Mouse (Mus musculus): ENCODE measurements around the gene Emc10. TPM values are rescaled to one million over a fixed set of nuclear protein-coding genes. Genes with fewer than 3 reads are reported as not detected.

Emc10 gene
- polyA plus RNA-seq, 1 experiment from 2014 or later, result 77.2 TPM

GRCm38 (mm10) chr7:44468644-44469285 is 27.6 kb downstream of the Emc10 start:
- Histone ChIP-seq H3K4me1 (ENCODE audit: control insufficient read depth, insufficient read depth, low read length) (peaks cover 25% of the 10 kb centered on the region), H3K4me3 (ENCODE audit: low read length) (peak overlapping the region; percentile 82), H3K27me3 (replicated peaks; ENCODE audit: control insufficient read depth, insufficient read depth, low read length) (peaks cover 5% of the 10 kb centered on the region), H3K9ac (ENCODE audit: low read depth, low read length) (peak overlapping the region; percentile 86), H3K27ac (ENCODE audit: low read length) (no peak overlapping the region), H3K9me3 (ENCODE audit: control insufficient read depth, low read length) (no peaks in the 10 kb centered on the region), H3K4me2 (ENCODE audit: low read depth, low read length) (peak overlapping the region; percentile 85), H3K36me3 (ENCODE audit: control insufficient read depth, insufficient read depth, low read length) (0 out of 2 replicates have a peak, but pooled peaks cover 4% of the 10 kb centered on the region)
- 55% methylated on average over 15 of the region's 15 CpGs for whole genome bisulfite sequencing
- no peak for ATAC-seq

DNA sequence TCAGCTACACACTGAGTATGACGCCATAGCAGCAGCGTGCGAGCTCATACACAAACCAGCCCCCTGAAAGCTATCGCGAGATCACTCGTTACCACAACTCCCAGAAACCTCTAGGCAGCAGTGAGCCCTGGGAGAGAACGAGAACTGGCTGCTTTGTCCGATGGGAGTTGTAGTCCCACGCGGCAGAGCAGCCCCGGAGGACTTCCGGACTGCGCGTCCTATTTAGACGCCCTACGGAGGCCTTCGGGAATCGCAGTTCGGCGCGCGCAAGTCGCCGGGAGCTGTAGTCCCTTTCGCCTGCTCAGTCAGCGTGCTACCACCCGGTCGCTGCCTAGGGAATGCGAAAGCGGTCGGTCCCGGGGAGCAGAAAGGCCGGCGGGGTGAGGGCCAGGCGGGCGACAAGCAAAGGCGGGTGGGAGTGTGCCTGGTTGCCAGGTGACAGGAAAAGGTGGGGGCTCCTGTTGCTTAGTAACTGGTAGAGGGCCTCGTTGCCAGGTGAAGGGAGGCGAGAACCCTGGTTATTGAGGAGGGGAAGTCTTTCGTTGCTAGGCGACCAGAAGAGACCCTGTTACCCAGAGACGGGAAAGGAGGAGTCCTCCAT is 28.4 kb downstream of the Emc10 start, which contains the start of gene Josd2:
Josd2 (plus strand) TSS at position 170 of the 601 bp plus-strand sequence.
- 0 out of 2 replicates have a peak, but pooled peaks cover 4% of the 10 kb centered on the region for H3K36me3 ChIP-seq (ENCODE audit: control insufficient read depth, insufficient read depth, low read length)
- peaks cover 13% of the 10 kb centered on the region for H3K27me3 ChIP-seq (replicated peaks; ENCODE audit: control insufficient read depth, insufficient read depth, low read length)
- peak within 1 kb of the TSS; percentile 86 for H3K9ac ChIP-seq (ENCODE audit: low read depth, low read length)
- H3K4me1 ChIP-seq (ENCODE audit: control insufficient read depth, insufficient read depth, low read length), result peaks cover 19% of the 10 kb centered on the region
- H3K4me3 ChIP-seq (ENCODE audit: low read length), result peak within 1 kb of the TSS; percentile 82
- ATAC-seq, result peak; percentile 97
- WGBS, result under 1% methylated on average over 42 of the region's 42 CpGs
- H3K27ac ChIP-seq (ENCODE audit: low read length), result no peak within 1 kb of the TSS
- H3K9me3 ChIP-seq (ENCODE audit: control insufficient read depth, low read length), result no peaks in the 10 kb centered on the region
- H3K4me2 ChIP-seq (ENCODE audit: low read depth, low read length), result peak within 1 kb of the TSS; percentile 85

DNA sequence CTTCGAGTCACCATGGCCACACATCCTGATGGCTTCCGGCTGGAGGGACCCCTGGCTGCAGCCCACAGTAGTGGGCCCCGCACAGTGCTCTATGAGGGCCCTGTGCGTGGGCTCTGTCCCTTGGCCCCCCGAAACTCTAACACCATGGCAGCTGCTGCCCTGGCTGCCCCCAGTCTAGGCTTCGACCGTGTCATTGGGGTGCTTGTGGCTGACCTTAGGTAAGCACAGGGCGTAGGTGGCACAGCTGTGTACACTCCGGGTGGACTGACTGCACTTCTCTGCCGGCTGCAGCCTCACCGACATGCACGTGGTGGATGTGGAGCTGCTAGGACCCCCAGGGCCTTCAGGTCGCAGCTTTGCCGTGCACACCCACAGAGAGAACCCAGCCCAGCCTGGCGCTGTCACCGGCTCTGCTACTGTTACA is 29.4 kb downstream of the Emc10 start:
- no peak for ATAC-seq
- no peak overlapping the region for H3K9ac ChIP-seq (ENCODE audit: low read depth, low read length)
- H3K4me1 ChIP-seq (ENCODE audit: control insufficient read depth, insufficient read depth, low read length), result peaks cover 20% of the 10 kb centered on the region
- no peak overlapping the region for H3K4me2 ChIP-seq (ENCODE audit: low read depth, low read length)
- H3K36me3 ChIP-seq (ENCODE audit: control insufficient read depth, insufficient read depth, low read length), result 0 out of 2 replicates have a peak, but pooled peaks cover 4% of the 10 kb centered on the region
- H3K4me3 ChIP-seq (ENCODE audit: low read length), result no peak overlapping the region
- no peak overlapping the region for H3K27ac ChIP-seq (ENCODE audit: low read length)
- 87% methylated on average over 16 of the region's 16 CpGs for WGBS
- H3K27me3 ChIP-seq (replicated peaks; ENCODE audit: control insufficient read depth, insufficient read depth, low read length), result peaks cover 23% of the 10 kb centered on the region
- H3K9me3 ChIP-seq (ENCODE audit: control insufficient read depth, low read length), result no peaks in the 10 kb centered on the region

DNA sequence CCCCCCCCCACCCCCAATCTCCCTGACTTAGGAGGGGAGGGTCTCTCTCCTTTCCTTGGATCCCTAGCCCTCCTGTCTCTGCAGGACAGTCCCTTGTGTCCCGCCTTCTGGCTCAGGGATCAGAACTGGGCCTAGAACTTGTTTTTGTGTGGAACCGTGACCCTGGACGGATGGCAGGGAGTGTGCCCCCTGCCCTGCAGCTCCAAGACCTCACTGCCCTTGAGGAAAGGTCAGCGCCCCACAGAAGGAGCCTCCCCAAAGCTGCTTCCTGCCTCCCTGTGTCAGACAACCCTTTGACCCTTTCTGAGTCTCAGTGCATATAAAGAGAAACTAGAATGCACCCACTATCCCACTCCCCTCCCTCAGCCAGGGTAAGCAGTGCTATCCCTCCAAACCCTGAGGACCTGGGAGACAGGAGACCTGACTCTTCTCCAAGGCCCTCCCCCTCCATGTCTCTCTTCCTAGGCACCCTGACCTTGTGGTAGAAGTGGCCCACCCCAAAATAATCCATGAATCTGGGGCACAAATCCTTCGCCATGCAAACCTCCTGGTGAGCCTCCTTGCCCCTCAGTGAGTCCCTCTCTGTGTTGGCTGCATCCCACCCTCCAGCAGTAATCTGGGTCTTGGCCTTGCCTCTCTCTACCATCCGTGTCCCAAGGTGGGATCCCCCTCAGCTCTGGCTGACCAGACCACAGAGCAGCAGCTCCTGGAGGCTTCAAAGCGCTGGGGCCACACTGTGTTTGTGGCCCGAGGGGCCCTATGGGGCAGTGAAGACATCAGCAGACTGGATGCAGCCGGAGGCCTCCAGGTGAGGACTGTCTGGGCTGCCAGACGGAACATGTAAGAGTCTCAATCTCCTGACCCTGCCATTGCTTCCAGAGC is 30.1 kb downstream of the Emc10 start:
- 0 out of 2 replicates have a peak overlapping the region, but pooled peaks have one; percentile 10 for H3K9ac ChIP-seq (ENCODE audit: low read depth, low read length)
- peaks cover 20% of the 10 kb centered on the region for H3K4me1 ChIP-seq (ENCODE audit: control insufficient read depth, insufficient read depth, low read length)
- ATAC-seq, result no peak
- peaks cover 30% of the 10 kb centered on the region for H3K27me3 ChIP-seq (replicated peaks; ENCODE audit: control insufficient read depth, insufficient read depth, low read length)
- H3K4me3 ChIP-seq (ENCODE audit: low read length), result no peak overlapping the region
- 84% methylated on average over 10 of the region's 10 CpGs for WGBS
- 0 out of 2 replicates have a peak, but pooled peaks cover 4% of the 10 kb centered on the region for H3K36me3 ChIP-seq (ENCODE audit: control insufficient read depth, insufficient read depth, low read length)
- no peak overlapping the region for H3K27ac ChIP-seq (ENCODE audit: low read length)
- no peak overlapping the region for H3K4me2 ChIP-seq (ENCODE audit: low read depth, low read length)
- H3K9me3 ChIP-seq (ENCODE audit: control insufficient read depth, low read length), result no peaks in the 10 kb centered on the region

- Histone ChIP-seq H3K4me1 (ENCODE audit: control insufficient read depth, insufficient read depth, low read length) (peaks cover 20% of the 10 kb centered on the region), H3K36me3 (ENCODE audit: control insufficient read depth, insufficient read depth, low read length) (no peaks in the 10 kb centered on the region), H3K9me3 (ENCODE audit: control insufficient read depth, low read length) (no peaks in the 10 kb centered on the region), H3K27ac (ENCODE audit: low read length) (no peak within 1 kb of the TSS), H3K9ac (ENCODE audit: low read depth, low read length) (0 out of 2 replicates have a peak within 1 kb of the TSS, but pooled peaks have one; percentile 10), H3K4me3 (ENCODE audit: low read length) (no peak within 1 kb of the TSS), H3K27me3 (replicated peaks; ENCODE audit: control insufficient read depth, insufficient read depth, low read length) (peaks cover 36% of the 10 kb centered on the region), H3K4me2 (ENCODE audit: low read depth, low read length) (peak within 1 kb of the TSS; percentile 2; the same call in 1 of the 2 replicates)
- 67% methylated on average over 2 of the region's 2 CpGs for WGBS
- no peak for ATAC-seq
Observed at GRCm38 (mm10) chr7:44465111-44465510, 31.2 kb downstream of the Emc10 start, which contains the start of gene Aspdh. Gene Aspdh, plus strand, starts transcription at chr7:44465391.

GRCm38 (mm10) chr7:44464511-44464910 is 31.8 kb downstream of the Emc10 start:
- Histone ChIP-seq H3K9ac (ENCODE audit: low read depth, low read length) (no peak overlapping the region), H3K4me3 (ENCODE audit: low read length) (no peak overlapping the region), H3K36me3 (ENCODE audit: control insufficient read depth, insufficient read depth, low read length) (no peaks in the 10 kb centered on the region), H3K27me3 (replicated peaks; ENCODE audit: control insufficient read depth, insufficient read depth, low read length) (peaks cover 36% of the 10 kb centered on the region), H3K4me1 (ENCODE audit: control insufficient read depth, insufficient read depth, low read length) (peaks cover 20% of the 10 kb centered on the region), H3K27ac (ENCODE audit: low read length) (no peak overlapping the region), H3K9me3 (ENCODE audit: control insufficient read depth, low read length) (no peaks in the 10 kb centered on the region), H3K4me2 (ENCODE audit: low read depth, low read length) (no peak overlapping the region)
- ATAC-seq, result no peak
- WGBS, result 28% methylated on average over 4 of the region's 4 CpGs

GRCm38 (mm10) chr7:44463556-44464225 is 32.6 kb downstream of the Emc10 start:
- no peak for ATAC-seq
- Histone ChIP-seq H3K9ac (ENCODE audit: low read depth, low read length) (no peak overlapping the region), H3K4me1 (ENCODE audit: control insufficient read depth, insufficient read depth, low read length) (peaks cover 16% of the 10 kb centered on the region), H3K9me3 (ENCODE audit: control insufficient read depth, low read length) (no peaks in the 10 kb centered on the region), H3K27ac (ENCODE audit: low read length) (no peak overlapping the region), H3K27me3 (replicated peaks; ENCODE audit: control insufficient read depth, insufficient read depth, low read length) (peaks cover 40% of the 10 kb centered on the region), H3K4me3 (ENCODE audit: low read length) (no peak overlapping the region), H3K36me3 (ENCODE audit: control insufficient read depth, insufficient read depth, low read length) (no peaks in the 10 kb centered on the region), H3K4me2 (ENCODE audit: low read depth, low read length) (no peak overlapping the region)
- WGBS, result 79% methylated on average over 10 of the region's 10 CpGs

DNA sequence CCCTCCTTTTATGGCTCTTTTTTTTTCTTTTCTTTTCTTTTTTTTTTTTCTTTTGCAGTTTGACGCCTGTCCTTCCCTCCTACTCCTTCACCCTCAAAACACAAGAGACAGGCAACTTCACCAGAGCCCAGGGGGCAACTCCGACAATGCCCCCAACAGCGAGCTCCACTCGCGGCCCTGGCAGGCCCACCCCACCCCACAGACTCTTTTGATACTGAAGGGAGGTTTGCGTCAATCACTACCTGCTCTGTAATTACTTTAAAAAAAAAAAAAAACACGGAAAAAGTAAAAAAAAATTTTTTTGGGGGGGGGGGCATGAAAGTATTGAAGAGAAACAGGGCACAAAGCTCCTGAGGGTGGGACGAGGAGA is 33.3 kb downstream of the Emc10 start:
- ATAC-seq, result no peak
- H3K27ac ChIP-seq (ENCODE audit: low read length), result no peak overlapping the region
- 27% methylated on average over 8 of the region's 8 CpGs for WGBS
- H3K4me3 ChIP-seq (ENCODE audit: low read length), result no peak overlapping the region
- H3K27me3 ChIP-seq (replicated peaks; ENCODE audit: control insufficient read depth, insufficient read depth, low read length), result peaks cover 40% of the 10 kb centered on the region
- no peak overlapping the region for H3K9ac ChIP-seq (ENCODE audit: low read depth, low read length)
- peaks cover 12% of the 10 kb centered on the region for H3K4me1 ChIP-seq (ENCODE audit: control insufficient read depth, insufficient read depth, low read length)
- no peaks in the 10 kb centered on the region for H3K36me3 ChIP-seq (ENCODE audit: control insufficient read depth, insufficient read depth, low read length)
- H3K9me3 ChIP-seq (ENCODE audit: control insufficient read depth, low read length), result no peaks in the 10 kb centered on the region
- H3K4me2 ChIP-seq (ENCODE audit: low read depth, low read length), result 0 out of 2 replicates have a peak overlapping the region, but pooled peaks have one; percentile 27
